Mouse (Mus musculus) adrenal gland, postnatal 10 days (tissue): ENCODE measurements around the gene Umodl1. TPM values are rescaled to one million over a fixed set of nuclear protein-coding genes. Genes with fewer than 3 reads are reported as not detected.

Source experiments
- DNase-seq: peaks from one replicate; pipeline ENCODE4 v3.0.0; 2021; ENCODE audit warnings: mixed read lengths
- long read RNA-seq, 2 experiments: library from polyadenylated mRNA; stranded (forward); transcript quantifications; one replicate each; pipeline ENCODE4 v2.0.0; 2021
- total RNA-seq, 2 experiments: library from RNA; stranded (reverse); gene quantifications; 2 replicates each; pipeline ENCODE4 v1.2.3; 2021

Gene Umodl1
- total RNA-seq, result under 1 TPM; 0.06 to 0.09 TPM
- long read RNA-seq, experiment 1, result 0 reads
- long read RNA-seq, experiment 2, result 0 reads

DNA sequence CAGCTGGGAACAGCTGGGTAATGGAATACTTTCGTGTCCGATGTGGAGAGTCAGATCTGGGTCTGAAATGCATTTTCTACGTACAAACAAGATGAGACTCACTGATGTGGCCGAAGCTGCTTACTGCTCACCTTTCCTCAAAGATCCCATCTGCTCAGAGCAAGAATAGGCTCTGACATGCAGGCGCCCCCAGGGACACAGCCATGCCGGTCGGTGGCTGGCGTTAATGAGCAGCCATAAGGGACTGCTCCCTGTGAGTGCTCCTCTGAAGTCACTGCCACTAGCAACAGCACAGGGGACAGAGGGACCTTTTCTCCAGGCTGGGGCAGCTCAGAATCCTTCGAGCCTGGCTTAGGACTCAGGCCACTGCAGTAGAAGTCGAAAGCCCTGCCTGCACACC lies at the start of gene Umodl1:
Umodl1 (plus strand) TSS at position 301 of the 400 bp plus-strand sequence.
- DNase-seq, result no peak

- no peak for DNase-seq
Observed at GRCm38 (mm10) chr17:30907577-30907976, 46.9 kb upstream of the Umodl1 start.

DNA sequence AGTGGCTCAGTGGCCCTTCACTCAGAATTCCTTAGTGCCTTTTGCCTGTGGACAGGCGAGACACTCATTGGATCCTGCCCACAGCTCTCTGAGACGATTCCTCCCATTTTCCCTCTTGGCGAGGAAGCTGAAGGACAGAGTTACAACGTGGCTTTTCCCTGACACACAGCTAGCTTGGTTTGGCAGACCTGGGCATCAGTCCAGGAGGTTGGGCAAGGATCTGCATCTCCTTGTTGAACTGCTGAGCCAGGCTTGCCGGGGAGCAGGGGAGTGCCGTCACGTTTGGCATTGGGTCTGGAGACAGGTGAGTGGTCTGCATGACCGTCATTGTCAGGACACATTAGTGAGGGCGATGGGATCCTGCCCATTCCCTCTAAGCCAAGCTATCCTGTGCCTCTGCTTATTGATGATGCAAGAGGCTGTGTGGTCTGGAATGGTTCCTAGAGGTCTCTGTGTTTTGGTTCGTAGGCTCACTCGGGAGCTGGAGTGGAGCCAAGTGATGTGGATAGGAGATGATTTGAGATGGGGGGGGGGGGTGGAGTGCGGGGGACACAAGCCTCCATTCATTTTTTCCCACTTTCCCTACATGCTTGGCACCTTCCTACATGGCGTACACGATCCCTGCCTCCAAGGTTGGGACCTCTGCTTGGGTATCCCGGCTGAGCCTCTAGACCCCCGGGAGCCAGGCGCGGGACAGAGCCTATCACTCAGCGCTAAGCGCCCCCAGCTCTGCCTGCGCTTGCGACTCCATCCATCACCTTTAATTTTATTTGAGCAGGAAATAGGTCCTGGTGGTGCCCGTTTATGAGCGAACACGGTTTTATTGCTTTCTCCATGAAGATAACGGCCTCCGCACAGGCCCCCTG lies 43.3 kb upstream of the Umodl1 start:
- peak; percentile 80 for DNase-seq

GRCm38 (mm10) chr17:30911732-30912088 lies 42.7 kb upstream of the Umodl1 start:
- DNase-seq, result no peak

DNA sequence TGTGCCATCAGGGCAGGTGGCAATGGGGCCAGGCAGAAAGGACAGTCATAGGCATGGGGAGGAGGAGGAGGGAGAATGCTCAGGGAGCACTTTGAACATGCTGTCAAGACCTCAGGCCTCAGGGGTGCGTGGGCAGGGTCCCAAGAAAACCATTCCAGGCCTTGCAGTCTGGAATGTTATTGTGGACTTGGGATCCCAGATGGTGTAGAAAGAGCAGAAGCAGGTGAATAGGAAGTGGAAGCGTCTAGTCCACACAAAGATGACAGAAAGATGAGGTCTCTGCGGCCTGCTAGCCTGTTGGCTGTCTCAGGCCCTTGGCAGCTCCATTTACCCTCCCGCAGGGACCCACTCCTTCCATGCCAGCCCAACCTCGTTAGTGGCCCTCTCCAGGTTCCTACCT lies 41.9 kb upstream of the Umodl1 start:
- DNase-seq, result no peak

GRCm38 (mm10) chr17:30914264-30914663 lies 40.2 kb upstream of the Umodl1 start:
- no peak for DNase-seq

- DNase-seq, result no peak
Observed at GRCm38 (mm10) chr17:30923566-30923965, 30.9 kb upstream of the Umodl1 start.

GRCm38 (mm10) chr17:30930827-30931226 lies 23.6 kb upstream of the Umodl1 start:
- DNase-seq, result no peak

GRCm38 (mm10) chr17:30932836-30933235 lies 21.6 kb upstream of the Umodl1 start:
- no peak for DNase-seq

GRCm38 (mm10) chr17:30935301-30935700 lies 19.1 kb upstream of the Umodl1 start:
- no peak for DNase-seq

DNA sequence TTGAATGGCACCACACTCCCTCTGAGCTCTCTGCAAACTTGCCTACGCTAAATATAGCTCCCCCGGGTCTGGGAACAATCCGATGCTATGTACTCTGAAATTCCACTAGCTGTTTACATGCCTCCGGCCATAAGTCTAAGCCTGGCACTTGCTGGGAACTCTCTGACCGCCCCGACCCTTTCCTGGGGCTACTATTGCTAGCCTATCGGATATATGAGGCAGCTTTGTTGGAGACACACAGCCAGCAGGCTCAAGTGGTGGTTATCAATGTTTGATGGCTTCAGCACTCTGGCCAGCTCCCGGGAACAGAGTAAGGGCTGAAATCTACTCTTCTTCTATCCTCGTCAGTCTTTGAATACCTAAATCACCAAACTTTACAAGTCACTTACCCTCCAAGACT lies 15.9 kb upstream of the Umodl1 start:
- peak; percentile 52 for DNase-seq

GRCm38 (mm10) chr17:30948382-30948781 lies 6.1 kb upstream of the Umodl1 start:
- DNase-seq, result no peak

DNA sequence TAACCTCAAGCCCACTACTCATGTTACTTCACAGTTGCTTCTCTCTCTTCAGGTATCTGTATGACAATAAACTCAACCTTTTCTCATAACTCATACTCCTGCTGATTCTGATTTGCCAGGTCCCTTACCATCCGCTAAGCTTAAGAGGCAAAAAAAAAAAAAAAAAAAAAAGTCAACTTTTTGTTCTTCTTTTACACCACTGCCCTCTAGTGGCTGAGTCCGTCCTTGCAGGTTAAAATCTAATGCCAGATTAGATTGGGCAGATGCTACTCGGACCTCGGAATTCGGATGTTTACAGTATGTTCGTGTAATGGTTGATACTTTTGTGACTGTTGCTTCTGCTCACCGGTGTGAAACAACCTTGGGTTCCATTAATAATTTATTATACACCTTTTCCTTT lies 3.7 kb upstream of the Umodl1 start:
- peak; percentile 84 for DNase-seq

DNA sequence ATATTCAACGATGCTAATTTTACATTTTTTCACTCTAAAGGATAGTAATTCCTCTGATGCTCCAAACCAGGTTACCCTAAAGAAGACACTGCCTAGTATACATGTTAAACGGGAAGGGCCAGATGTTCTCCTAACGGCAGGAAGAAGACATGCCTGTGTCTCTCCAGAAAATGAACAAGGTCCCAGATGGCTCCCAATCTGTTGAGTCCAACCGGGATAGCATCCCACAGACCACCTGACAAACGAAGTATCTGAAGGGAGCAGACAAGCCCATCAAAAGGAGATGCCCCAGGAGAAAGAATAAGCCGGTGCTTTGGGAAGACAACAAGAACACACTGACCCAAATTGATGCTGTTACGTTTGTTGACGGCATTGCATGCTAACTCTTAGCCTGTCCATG lies 2.8 kb upstream of the Umodl1 start:
- no peak for DNase-seq

GRCm38 (mm10) chr17:30961936-30962592 lies 7.6 kb downstream of the Umodl1 start:
- DNase-seq, result no peak

DNA sequence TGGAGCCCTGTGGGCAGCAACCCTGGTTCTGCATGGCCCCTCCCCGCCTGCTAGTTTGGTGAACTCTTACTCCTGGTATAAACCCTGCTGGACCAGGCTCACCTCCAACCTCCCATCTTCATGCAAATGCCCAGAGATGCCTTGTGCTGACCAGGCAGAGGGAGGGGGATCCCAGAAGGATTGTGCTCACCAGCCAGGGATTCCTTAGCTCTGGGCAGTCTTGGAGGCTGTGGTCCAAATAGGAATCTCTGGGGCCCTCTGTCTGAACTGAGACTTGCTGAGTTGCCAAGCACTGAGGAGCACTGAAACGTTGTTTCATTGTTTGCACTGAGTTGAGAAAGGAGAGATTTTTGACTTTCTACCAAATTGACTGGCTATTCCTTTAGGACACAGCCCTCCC lies 8.4 kb downstream of the Umodl1 start:
- peak; percentile 8 for DNase-seq

DNA sequence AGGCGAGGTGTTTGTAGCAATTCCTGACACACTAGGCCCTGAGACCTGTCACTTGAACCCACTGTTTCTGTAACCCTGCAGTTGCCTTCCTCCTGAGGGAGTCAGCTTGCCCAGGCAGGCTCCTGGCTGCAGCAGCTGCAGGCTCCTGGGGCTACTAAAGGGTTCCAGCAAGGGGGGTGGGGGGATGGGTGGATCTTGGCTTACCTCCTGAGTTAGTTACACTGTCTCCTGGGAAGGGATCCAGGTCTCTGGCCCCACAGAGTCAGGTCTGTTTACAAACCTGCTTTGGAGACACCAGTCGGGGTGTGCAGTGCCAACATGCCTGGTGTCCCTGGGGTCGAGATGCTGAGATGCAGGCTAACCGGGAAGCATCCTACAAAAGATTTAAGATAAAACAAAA lies 15.5 kb downstream of the Umodl1 start:
- DNase-seq, result peak; percentile 17

GRCm38 (mm10) chr17:30971877-30972276 lies 17.4 kb downstream of the Umodl1 start:
- DNase-seq, result no peak

- DNase-seq, result peak; percentile 10
Observed at GRCm38 (mm10) chr17:30973332-30973731, 18.9 kb downstream of the Umodl1 start.

DNA sequence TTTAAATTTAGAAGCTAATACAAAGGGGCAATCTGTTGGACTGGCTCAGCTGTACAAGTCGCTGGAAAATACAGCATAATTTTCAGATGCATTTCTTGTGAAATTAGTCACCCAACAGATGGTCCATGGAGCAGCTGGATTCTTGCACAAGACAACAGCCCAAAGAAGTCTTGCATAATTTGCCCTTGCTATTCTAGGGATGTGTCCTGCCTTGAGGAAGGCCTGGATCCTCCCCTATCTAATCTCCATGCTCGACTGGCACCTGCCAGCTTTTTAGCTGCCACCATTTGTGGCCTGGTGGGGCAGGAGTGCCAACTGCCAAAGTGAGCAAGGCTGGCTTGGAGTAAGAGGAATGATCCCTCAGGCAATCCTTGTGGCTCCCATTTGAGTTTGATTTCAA lies 22.9 kb downstream of the Umodl1 start:
- DNase-seq, result no peak

DNA sequence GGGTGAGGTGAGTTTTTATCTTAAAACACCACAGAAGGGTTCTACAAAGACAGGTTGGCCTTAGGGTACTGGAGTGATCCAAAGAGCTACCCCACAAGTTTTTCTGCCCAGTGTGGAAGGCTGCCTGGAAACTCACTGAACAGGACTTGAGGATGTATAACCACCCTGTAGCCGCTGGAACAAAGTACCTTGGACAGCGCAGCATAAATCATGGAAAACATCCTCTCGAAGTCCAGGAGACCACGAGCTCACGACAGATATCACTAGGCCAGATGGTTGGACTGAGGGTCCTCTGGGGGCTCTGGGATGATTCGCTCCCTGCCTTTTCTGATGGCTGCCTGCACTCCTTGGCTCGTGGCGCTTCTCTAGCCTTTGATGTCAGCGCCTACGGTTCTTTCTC lies 24.1 kb downstream of the Umodl1 start:
- no peak for DNase-seq

GRCm38 (mm10) chr17:30983521-30983920 lies 29.1 kb downstream of the Umodl1 start:
- peak; percentile 4 for DNase-seq

- peak; percentile 25 for DNase-seq
Observed at GRCm38 (mm10) chr17:30990254-30990653, 35.8 kb downstream of the Umodl1 start.

GRCm38 (mm10) chr17:30996296-30996695 lies 41.9 kb downstream of the Umodl1 start:
- DNase-seq, result no peak
